Mouse (Mus musculus): ENCODE results near the gene Mbtd1. TPM values are rescaled to one million over a fixed set of nuclear protein-coding genes. Genes with fewer than 3 reads are reported as not detected.
A peak's percentile ranks its signal among the peaks of the same experiment; 100 is the strongest.

The Mbtd1 gene
- total and polyA plus RNA-seq, 2 experiments = 3.0 to 14.1 TPM

- no peak for DNase-seq (ENCODE audit: extremely low read depth, low read depth, low spot score)
- Histone ChIP-seq H3K27ac (replicated peaks; ENCODE audit: insufficient read depth, low read depth, low read length) (peak overlapping the region; percentile 64), H3K79me2 (ENCODE audit: control insufficient read depth, insufficient read depth, low read length) (no peaks in the 10 kb centered on the region), H3K36me3 (ENCODE audit: control insufficient read depth, insufficient read depth, low read length) (no peaks in the 10 kb centered on the region), H3K4me3 (ENCODE audit: insufficient read depth, low read depth, low read length) (no peak overlapping the region), H3K9ac (ENCODE audit: low read depth, low read length) (0 out of 2 replicates have a peak overlapping the region, but pooled peaks have one; percentile 13), H3K4me1 (ENCODE audit: control insufficient read depth, insufficient read depth, low read length) (peaks cover 6% of the 10 kb centered on the region; the same call in 1 of the 2 replicates), H3K27me3 (ENCODE audit: control insufficient read depth, insufficient read depth, low read length) (no peaks in the 10 kb centered on the region)
- WGBS = 59% methylated on average over 12 of the region's 12 CpGs
- no peak for TF ChIP-seq POLR2A (IDR thresholded peaks at IDR 0.05; ENCODE audit: extremely low read depth, insufficient read depth, low read length)
- TF ChIP-seq CTCF (IDR thresholded peaks at IDR 0.05; ENCODE audit: low read depth, low read length) = no peak
Measured at GRCm38 (mm10) chr11:93988328-93989062, 102.8 kb downstream of the Mbtd1 start.

GRCm38 (mm10) chr11:93994531-93994930 is 108.9 kb downstream of the Mbtd1 start:
- peak overlapping the region; percentile 99 for H3K27ac ChIP-seq (replicated peaks; ENCODE audit: insufficient read depth, low read depth, low read length)
- H3K27me3 ChIP-seq (ENCODE audit: control insufficient read depth, insufficient read depth, low read length) = no peaks in the 10 kb centered on the region
- H3K79me2 ChIP-seq (ENCODE audit: control insufficient read depth, insufficient read depth, low read length) = peaks cover 13% of the 10 kb centered on the region
- peak overlapping the region; percentile 91 for H3K9ac ChIP-seq (ENCODE audit: low read depth, low read length)
- H3K36me3 ChIP-seq (ENCODE audit: control insufficient read depth, insufficient read depth, low read length) = no peaks in the 10 kb centered on the region
- peak; percentile 66 for DNase-seq (ENCODE audit: extremely low read depth, low read depth, low spot score)
- H3K4me3 ChIP-seq (ENCODE audit: insufficient read depth, low read depth, low read length) = peak overlapping the region; percentile 69
- TF ChIP-seq CTCF (IDR thresholded peaks at IDR 0.05; ENCODE audit: low read depth, low read length) (no peak), POLR2A (IDR thresholded peaks at IDR 0.05; ENCODE audit: extremely low read depth, insufficient read depth, low read length) (no peak)
- H3K4me1 ChIP-seq (ENCODE audit: control insufficient read depth, insufficient read depth, low read length) = peaks cover 15% of the 10 kb centered on the region; the same call in 1 of the 2 replicates
- 12% methylated on average over 5 of the region's 5 CpGs for WGBS

- no peaks in the 10 kb centered on the region for H3K36me3 ChIP-seq (ENCODE audit: control insufficient read depth, insufficient read depth, low read length)
- peaks cover 16% of the 10 kb centered on the region for H3K79me2 ChIP-seq (ENCODE audit: control insufficient read depth, insufficient read depth, low read length)
- H3K27me3 ChIP-seq (ENCODE audit: control insufficient read depth, insufficient read depth, low read length) = no peaks in the 10 kb centered on the region
- H3K9ac ChIP-seq (ENCODE audit: low read depth, low read length) = peak overlapping the region; percentile 91
- H3K4me1 ChIP-seq (ENCODE audit: control insufficient read depth, insufficient read depth, low read length) = peaks cover 18% of the 10 kb centered on the region
- peak overlapping the region; percentile 69 for H3K4me3 ChIP-seq (ENCODE audit: insufficient read depth, low read depth, low read length)
- peak; percentile 76 for DNase-seq (ENCODE audit: extremely low read depth, low read depth, low spot score)
- 6% methylated on average over 15 of the region's 15 CpGs for WGBS
- TF ChIP-seq CTCF (IDR thresholded peaks at IDR 0.05; ENCODE audit: low read depth, low read length) (no peak), POLR2A (IDR thresholded peaks at IDR 0.05; ENCODE audit: extremely low read depth, insufficient read depth, low read length) (0 out of 2 replicates have a peak, but pooled peaks have one; percentile 4)
- peak overlapping the region; percentile 99 for H3K27ac ChIP-seq (replicated peaks; ENCODE audit: insufficient read depth, low read depth, low read length)
Measured at GRCm38 (mm10) chr11:93995111-93995719, 109.6 kb downstream of the Mbtd1 start.

- Histone ChIP-seq H3K36me3 (ENCODE audit: control insufficient read depth, insufficient read depth, low read length) (no peaks in the 10 kb centered on the region), H3K4me3 (ENCODE audit: insufficient read depth, low read depth, low read length) (peak within 1 kb of the TSS; percentile 84), H3K4me1 (ENCODE audit: control insufficient read depth, insufficient read depth, low read length) (peaks cover 20% of the 10 kb centered on the region), H3K27ac (replicated peaks; ENCODE audit: insufficient read depth, low read depth, low read length) (peak within 1 kb of the TSS; percentile 99), H3K79me2 (ENCODE audit: control insufficient read depth, insufficient read depth, low read length) (peaks cover 18% of the 10 kb centered on the region), H3K27me3 (ENCODE audit: control insufficient read depth, insufficient read depth, low read length) (no peaks in the 10 kb centered on the region), H3K9ac (ENCODE audit: low read depth, low read length) (peak within 1 kb of the TSS; percentile 96)
- WGBS = under 1% methylated on average over 65 of the region's 70 CpGs
- peak; percentile 84 for DNase-seq (ENCODE audit: extremely low read depth, low read depth, low spot score)
- TF ChIP-seq CTCF (IDR thresholded peaks at IDR 0.05; ENCODE audit: low read depth, low read length) = no peak
- TF ChIP-seq POLR2A (IDR thresholded peaks at IDR 0.05; ENCODE audit: extremely low read depth, insufficient read depth, low read length) = peak; percentile 78
Measured at GRCm38 (mm10) chr11:93995720-93996305, 110.2 kb downstream of the Mbtd1 start, which contains the start of gene Spag9. Gene Spag9, plus strand, starts transcription at chr11:93996091.

Other genes starting within 250 kb of the Mbtd1 start
- 8.1 and 8.8 TPM in 2 replicates for gene Utp18, start 86 bp upstream of the Mbtd1 start, total RNA-seq (2014; rRNA removed)
- gene Utp18, start 86 bp upstream of the Mbtd1 start, polyA plus RNA-seq (2012; rRNA removed) = 2.4 TPM in 2 replicates
- 363 and 370 TPM in 2 replicates for gene Nme2, start 70.4 kb downstream of the Mbtd1 start, total RNA-seq (2014; rRNA removed)
- 153 and 184 TPM in 2 replicates for gene Nme2, start 70.4 kb downstream of the Mbtd1 start, polyA plus RNA-seq (2012; rRNA removed)
- gene Gm20390, start 82.4 kb downstream of the Mbtd1 start, total RNA-seq (2014; rRNA removed) = 46.7 and 64.4 TPM in 2 replicates
- gene Gm20390, start 82.4 kb downstream of the Mbtd1 start, polyA plus RNA-seq (2012; rRNA removed) = 36.2 and 37.6 TPM in 2 replicates
- gene Nme1, start 82.7 kb downstream of the Mbtd1 start, total RNA-seq (2014; rRNA removed) = 20.7 and 36.2 TPM in 2 replicates
- 73.7 and 83.2 TPM in 2 replicates for gene Nme1, start 82.7 kb downstream of the Mbtd1 start, polyA plus RNA-seq (2012; rRNA removed)
- 52.4 and 58.5 TPM in 2 replicates for gene Spag9, start 110.2 kb downstream of the Mbtd1 start, total RNA-seq (2014; rRNA removed)
- 9.8 and 12.2 TPM in 2 replicates for gene Spag9, start 110.2 kb downstream of the Mbtd1 start, polyA plus RNA-seq (2012; rRNA removed)

All from liver, adult 2 months (tissue).